Mouse (Mus musculus) testis, adult 2 months (tissue): Measurements from ENCODE around the gene BC037034.

ENCODE experiments used
- CTCF ChIP-seq: fragments of 200-500 bp; IDR thresholded peaks from 2 replicates; pipeline ENCODE4 v1.5.1; 2012; ENCODE audit warnings: low read depth, mild to moderate bottlenecking, inconsistent platforms, low read length, moderate library complexity; ENCODE audit not compliant: control insufficient read depth, insufficient read depth, insufficient replicate concordance
- POLR2A ChIP-seq: fragments of 200-500 bp; IDR thresholded peaks from 2 replicates; pipeline ENCODE4 v1.6.1; 2012; ENCODE audit warnings: low read depth, mild to moderate bottlenecking, inconsistent platforms, low read length, moderate library complexity; ENCODE audit not compliant: control insufficient read depth

GRCm38 (mm10) chr5:138264207-138264578, 360 bp upstream of the BC037034 start:
- TF ChIP-seq CTCF (no peak), POLR2A (no peak)
